ENCODE assay signal across 9 mouse cellular contexts in genomic region chr5:125509541-125509940, GRCm38 (mm10). TPM values are rescaled to one million over a fixed set of nuclear protein-coding genes. Genes with fewer than 3 reads are reported as not detected.
DNase-seq lines count a peak whose midpoint lies in the region; ATAC-seq and TF ChIP-seq lines count a peak whose summit lies in the region.
"Had no signal": no experiment of that assay in that cellular context is flagged by ENCODE, and none has a peak within 500 bp of the region (broad histone marks: within the 10 kb centered on the region; RNA-seq: fewer than 3 reads in every experiment).

No protein-coding gene starts in this region.

- DNase-seq in cerebellum, adult 11 months: peak; percentile 56
- peak; percentile 69 for DNase-seq in thymus, adult 2 months
- no peak for DNase-seq in thymus, adult 18-20 months
- DNase-seq in embryo, embryonic 10.5 days (ENCODE audit: low spot score): peak; percentile 68
- DNase-seq in liver, adult 2 months (ENCODE audit: extremely low read depth, low read depth, low spot score): no peak
- no peak for DNase-seq in left cerebral cortex, adult 9 months (ENCODE audit: low spot score in 2 of 2)

- H3K79me2 ChIP-seq in liver, adult 2 months (ENCODE audit: control insufficient read depth, insufficient read depth, low read length): no peaks in the 10 kb centered on the region

- H3K4me1 ChIP-seq in thymus, adult 2 months (replicated peaks; ENCODE audit: control insufficient read depth, insufficient read depth, low read length): no peaks in the 10 kb centered on the region
- no peaks in the 10 kb centered on the region for H3K4me1 ChIP-seq in liver, adult 2 months (ENCODE audit: control insufficient read depth, insufficient read depth, low read length)
- no peaks in the 10 kb centered on the region for H3K4me1 ChIP-seq in small intestine, adult 2 months (ENCODE audit: control insufficient read depth, insufficient read depth, insufficient read length, low read length)
- H3K4me1 ChIP-seq: stomach, embryonic 15.5 days had no signal

- WGBS in thymus, adult 2 months: 63% methylated on average over 5 of the region's 5 CpGs
- WGBS in liver, adult 2 months: 55% methylated on average over 5 of the region's 5 CpGs
- 54% methylated on average over 5 of the region's 5 CpGs for WGBS in small intestine, adult 2 months

- H3K27ac ChIP-seq in thymus, adult 2 months (ENCODE audit: control insufficient read depth, insufficient read depth, low read length): no peak overlapping the region
- H3K27ac ChIP-seq in liver, adult 2 months (replicated peaks; ENCODE audit: insufficient read depth, low read depth, low read length): no peak overlapping the region
- H3K27ac ChIP-seq in small intestine, adult 2 months (ENCODE audit: insufficient read depth, low read depth, low read length): no peak overlapping the region
- H3K27ac ChIP-seq: stomach, embryonic 15.5 days had no signal

- H3K4me3 ChIP-seq in thymus, adult 2 months (ENCODE audit: control insufficient read depth, insufficient read depth, low read length): no peak overlapping the region
- no peak overlapping the region for H3K4me3 ChIP-seq in liver, adult 2 months (ENCODE audit: insufficient read depth, low read depth, low read length)
- H3K4me3 ChIP-seq in small intestine, adult 2 months (ENCODE audit: low read depth, low read length): no peak overlapping the region
- H3K4me3 ChIP-seq: stomach, embryonic 15.5 days had no signal

- ATAC-seq in cerebellum, adult (ENCODE audit: insufficient number of reproducible peaks, low FRiP score, low TSS enrichment): no peak

- no peak for TF ChIP-seq POLR2A in thymus, adult 2 months (IDR thresholded peaks at IDR 0.05; ENCODE audit: control insufficient read depth, extremely low read depth, insufficient read depth, low read length, poor library complexity)
- no peak for TF ChIP-seq POLR2A in liver, adult 2 months (IDR thresholded peaks at IDR 0.05; ENCODE audit: extremely low read depth, insufficient read depth, low read length)
- no peak for TF ChIP-seq POLR2A in small intestine, adult 2 months (IDR thresholded peaks at IDR 0.05; ENCODE audit: low read depth, low read length)

- H3K27me3 ChIP-seq in thymus, adult 2 months (ENCODE audit: control insufficient read depth, insufficient read depth, low read length): no peaks in the 10 kb centered on the region
- H3K27me3 ChIP-seq in liver, adult 2 months (ENCODE audit: control insufficient read depth, insufficient read depth, low read length): no peaks in the 10 kb centered on the region
- no peaks in the 10 kb centered on the region for H3K27me3 ChIP-seq in small intestine, adult 2 months (ENCODE audit: control insufficient read depth, insufficient read depth, low read length)
- H3K27me3 ChIP-seq: stomach, embryonic 15.5 days had no signal

- no peak overlapping the region for H3K9ac ChIP-seq in liver, adult 2 months (ENCODE audit: low read depth, low read length)
- H3K9ac ChIP-seq: stomach, embryonic 15.5 days had no signal

- H3K36me3 ChIP-seq in thymus, adult 2 months (ENCODE audit: control insufficient read depth, insufficient read depth, low read length): no peaks in the 10 kb centered on the region
- peaks cover 62% of the 10 kb centered on the region for H3K36me3 ChIP-seq in liver, adult 2 months (ENCODE audit: control insufficient read depth, insufficient read depth, low read length)
- H3K36me3 ChIP-seq in small intestine, adult 2 months (ENCODE audit: control insufficient read depth, insufficient read depth, low read length): peaks cover 72% of the 10 kb centered on the region

- TF ChIP-seq CTCF in thymus, adult 2 months (IDR thresholded peaks at IDR 0.05; ENCODE audit: borderline replicate concordance, control insufficient read depth, extremely low read depth, insufficient read depth, low read length, poor library complexity): peak; percentile 92
- peak; percentile 91 for TF ChIP-seq CTCF in liver, adult 2 months (IDR thresholded peaks at IDR 0.05; ENCODE audit: low read depth, low read length)
- peak; percentile 94; the same call in 1 of the 2 replicates for TF ChIP-seq CTCF in small intestine, adult 2 months (IDR thresholded peaks at IDR 0.05; ENCODE audit: extremely low read depth, insufficient read length, insufficient replicate concordance, low read depth, low read length)

RNA-seq across cellular contexts. Expression of gene Tmem132b, which starts 22.0 kb away (rescaled TPM):
- polyA plus RNA-seq in thymus, adult 2 months (2012; rRNA removed): 0.09 and 0.15 TPM in 2 replicates
- total RNA-seq in liver, adult 2 months (2014; rRNA removed): 0.07 TPM in 1 of 2 replicates, not detected in the other
- polyA plus RNA-seq in liver, adult 2 months (2012; rRNA removed): not detected in 2 replicates
- polyA plus RNA-seq in small intestine, adult 2 months (2012; rRNA removed): 0.06 TPM in 1 of 2 replicates, not detected in the other

RNA-seq across cellular contexts. Expression of gene Aacs, which starts 33.9 kb away (rescaled TPM):
- 51.0 and 61.1 TPM in 2 replicates for polyA plus RNA-seq in thymus, adult 2 months (2012; rRNA removed)
- 29.3 and 40.9 TPM in 2 replicates for total RNA-seq in liver, adult 2 months (2014; rRNA removed)
- 66.8 and 190 TPM in 2 replicates for polyA plus RNA-seq in liver, adult 2 months (2012; rRNA removed)
- polyA plus RNA-seq in small intestine, adult 2 months (2012; rRNA removed): 23.9 and 37.6 TPM in 2 replicates

Comparison
In these comparisons a context has a peak if more than half of its experiments do, and no peak if none do; other contexts are left out.
1. DNase-seq: peak in cerebellum, adult 11 months (single experiment), thymus, adult 2 months (single experiment) and embryo, embryonic 10.5 days (single experiment); none in thymus, adult 18-20 months (0 of 2), liver, adult 2 months (single experiment) and left cerebral cortex, adult 9 months (0 of 2).
2. Peak in every context shown above with its lines, with median percentiles within 50 percentile points of each other: CTCF ChIP-seq.